Mouse (Mus musculus) ES-Bruce4 (cell line): ENCODE results near the gene Ptov1. TPM values are rescaled to one million over a fixed set of nuclear protein-coding genes. Genes with fewer than 3 reads are reported as not detected.

Experiments used
- H3K27ac ChIP-seq: 2 replicates; pipeline ENCODE4 v1.5.1; 2012; ENCODE audit warnings: low read length, inconsistent platforms; ENCODE audit not compliant: insufficient read depth
- H3K27me3 ChIP-seq: 2 replicates; pipeline ENCODE4 v1.6.1; 2012; ENCODE audit warnings: mild to moderate bottlenecking, low read length, inconsistent platforms; ENCODE audit not compliant: control insufficient read depth, poor library complexity, insufficient read depth, severe bottlenecking
- H3K36me3 ChIP-seq: 2 replicates; pipeline ENCODE4 v1.6.1; 2012; ENCODE audit warnings: inconsistent platforms, mild to moderate bottlenecking, low read length, moderate library complexity; ENCODE audit not compliant: control insufficient read depth, poor library complexity, insufficient read depth, severe bottlenecking
- H3K4me1 ChIP-seq: one replicate; pipeline ENCODE4 v1.8.1; 2011; ENCODE audit warnings: low read length; ENCODE audit not compliant: control insufficient read depth, insufficient read depth
- H3K4me3 ChIP-seq: 2 replicates; pipeline ENCODE4 v1.5.1; 2011; ENCODE audit warnings: low read depth, mild to moderate bottlenecking, low read length
- H3K9ac ChIP-seq: 2 replicates; pipeline ENCODE4 v1.6.1; 2012; ENCODE audit warnings: low read depth, mild to moderate bottlenecking, inconsistent platforms; ENCODE audit not compliant: poor library complexity, severe bottlenecking
- H3K9me3 ChIP-seq: replicated peaks from 2 replicates; pipeline ENCODE4 v1.6.1; 2012; ENCODE audit warnings: mild to moderate bottlenecking, low read length, inconsistent platforms; ENCODE audit not compliant: control insufficient read depth, poor library complexity, insufficient read depth, severe bottlenecking
- CTCF ChIP-seq: IDR thresholded peaks from one replicate; pipeline ENCODE4 v1.8.1; 2011; ENCODE audit warnings: low read depth, low read length
- EP300 ChIP-seq: IDR thresholded peaks from 2 replicates; pipeline ENCODE4 v1.6.1; 2011; ENCODE audit warnings: low read depth, low read length; ENCODE audit not compliant: insufficient read depth
- POLR2A ChIP-seq: IDR thresholded peaks from one replicate; pipeline ENCODE4 v1.8.1; 2011; ENCODE audit warnings: low read length; ENCODE audit not compliant: insufficient read depth
- polyA plus RNA-seq: library from polyadenylated mRNA; stranded (reverse); fragments of >200 nt; gene quantifications from 2 replicates; pipeline ENCODE4 v1.2.4, GENCODE M21; 2011; ENCODE audit warnings: low read depth; ENCODE audit not compliant: missing spikeins, insufficient read depth, insufficient read length

Gene Ptov1
- polyA plus RNA-seq, 1 experiment, result 153 TPM

DNA sequence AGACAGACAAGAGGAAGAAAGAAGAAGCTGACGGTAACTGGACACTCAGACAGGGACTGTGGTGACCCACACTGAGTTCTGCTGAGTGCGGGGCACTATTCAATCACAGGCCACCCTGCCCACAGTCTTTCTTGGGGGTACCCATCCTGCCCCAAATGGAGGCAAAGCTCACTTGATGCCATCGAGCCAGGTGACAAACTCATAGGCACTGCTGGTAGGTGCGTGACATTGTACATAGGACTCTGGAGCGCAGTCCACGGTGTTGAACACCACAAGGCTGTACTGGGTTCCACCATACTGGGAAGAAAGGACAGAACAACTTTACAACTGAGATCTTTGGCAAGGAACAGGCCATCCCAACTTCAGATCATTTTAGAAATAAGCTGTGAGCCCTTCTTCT, 22.0 kb upstream of the Ptov1 start:
- Histone ChIP-seq H3K4me3 (peak overlapping the region; percentile 94), H3K27ac (no peak overlapping the region; the same call in 1 of the 2 replicates), H3K9ac (peak overlapping the region; percentile 82), H3K4me1 (peaks cover 3% of the 10 kb centered on the region), H3K27me3 (no peaks in the 10 kb centered on the region), H3K36me3 (peaks cover 10% of the 10 kb centered on the region), H3K9me3 (no peaks in the 10 kb centered on the region)
- TF ChIP-seq CTCF, result no peak
- no peak for TF ChIP-seq EP300

DNA sequence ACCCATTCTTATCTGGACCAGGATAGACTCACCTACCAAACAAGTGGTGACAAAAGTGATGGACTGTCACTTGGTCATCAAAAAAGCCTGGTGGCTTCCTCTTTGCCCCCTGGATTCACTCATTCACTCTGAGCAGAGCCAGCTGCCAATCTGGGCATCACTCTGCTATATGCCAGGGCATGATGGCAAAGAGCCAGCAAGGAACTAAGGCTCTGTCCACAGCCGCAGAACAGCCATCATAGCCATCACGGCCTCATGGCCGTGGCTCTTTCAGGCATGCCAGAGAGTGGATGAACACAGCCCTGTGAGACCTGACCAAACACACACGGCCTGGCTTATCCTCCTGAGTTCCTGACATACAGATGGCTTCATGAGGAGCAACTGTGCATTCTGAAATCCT, 21.1 kb upstream of the Ptov1 start:
- H3K9ac ChIP-seq, result no peak overlapping the region
- H3K4me3 ChIP-seq, result no peak overlapping the region
- no peaks in the 10 kb centered on the region for H3K9me3 ChIP-seq
- H3K36me3 ChIP-seq, result peaks cover 10% of the 10 kb centered on the region
- TF ChIP-seq CTCF (no peak), POLR2A (no peak)
- H3K27ac ChIP-seq, result no peak overlapping the region
- H3K4me1 ChIP-seq, result peaks cover 3% of the 10 kb centered on the region
- H3K27me3 ChIP-seq, result no peaks in the 10 kb centered on the region

DNA sequence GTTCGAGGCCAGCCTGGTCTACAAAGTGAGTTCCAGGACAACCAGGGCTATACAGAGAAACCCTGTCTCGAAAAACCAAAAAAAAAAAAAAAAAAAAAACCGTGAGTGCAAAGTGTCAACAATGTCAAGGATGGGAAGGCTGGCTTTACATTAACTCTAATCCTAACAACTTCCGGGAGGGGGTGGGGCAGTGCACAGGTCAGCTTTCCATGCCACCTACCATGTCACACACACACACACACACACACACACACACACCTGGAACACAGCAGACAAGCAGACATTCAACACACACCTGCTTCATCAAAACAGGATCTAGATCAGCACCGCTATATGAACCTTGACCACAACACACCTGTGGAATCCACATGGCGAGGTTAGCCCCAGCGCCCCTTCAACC, 20.6 kb upstream of the Ptov1 start:
- Histone ChIP-seq H3K4me3 (no peak overlapping the region), H3K9ac (no peak overlapping the region), H3K9me3 (no peaks in the 10 kb centered on the region), H3K36me3 (peaks cover 10% of the 10 kb centered on the region), H3K4me1 (peaks cover 3% of the 10 kb centered on the region), H3K27me3 (no peaks in the 10 kb centered on the region), H3K27ac (no peak overlapping the region)
- TF ChIP-seq CTCF (no peak), EP300 (no peak), POLR2A (no peak)

- Histone ChIP-seq H3K4me3 (no peak overlapping the region), H3K27me3 (no peaks in the 10 kb centered on the region), H3K9ac (no peak overlapping the region), H3K27ac (no peak overlapping the region), H3K9me3 (no peaks in the 10 kb centered on the region), H3K36me3 (peaks cover 15% of the 10 kb centered on the region), H3K4me1 (peaks cover 3% of the 10 kb centered on the region)
- TF ChIP-seq CTCF, result no peak
- no peak for TF ChIP-seq POLR2A
- no peak for TF ChIP-seq EP300
Measured at GRCm38 (mm10) chr7:44888256-44889105, 18.9 kb upstream of the Ptov1 start.

- no peak for TF ChIP-seq CTCF
- TF ChIP-seq POLR2A, result no peak
- TF ChIP-seq EP300, result no peak
- peaks cover 24% of the 10 kb centered on the region for H3K36me3 ChIP-seq
Measured at GRCm38 (mm10) chr7:44886964-44887363, 17.4 kb upstream of the Ptov1 start.

DNA sequence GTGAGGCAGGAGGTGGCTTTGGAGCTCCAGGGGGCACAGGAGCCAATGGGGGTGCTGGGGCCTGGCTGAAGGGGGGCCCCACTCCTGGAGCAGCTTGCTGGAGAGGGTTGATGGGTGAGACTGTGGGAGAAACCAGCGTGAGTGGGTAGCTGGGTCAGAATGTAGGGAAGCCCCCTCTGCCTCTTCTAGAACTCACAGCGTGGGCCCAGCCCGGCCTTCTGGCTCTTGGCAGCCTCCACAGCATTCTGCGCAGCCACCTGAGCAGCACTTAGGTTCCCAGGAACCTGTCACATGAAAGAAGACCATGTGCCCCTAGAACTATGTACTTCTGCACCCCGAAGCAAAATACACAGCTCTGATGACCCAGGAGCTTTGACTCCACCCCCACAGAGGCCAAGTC, 15.0 kb upstream of the Ptov1 start:
- Histone ChIP-seq H3K4me1 (no peaks in the 10 kb centered on the region), H3K4me3 (no peak overlapping the region), H3K27ac (no peak overlapping the region), H3K9me3 (no peaks in the 10 kb centered on the region), H3K9ac (no peak overlapping the region), H3K36me3 (peaks cover 32% of the 10 kb centered on the region), H3K27me3 (no peaks in the 10 kb centered on the region)
- no peak for TF ChIP-seq CTCF
- TF ChIP-seq POLR2A, result no peak
- TF ChIP-seq EP300, result no peak

More at GRCm38 (mm10) chr7:44886964-44887363, 17.4 kb upstream of the Ptov1 start:
- no peak overlapping the region for H3K4me3 ChIP-seq
- H3K9me3 ChIP-seq, result no peaks in the 10 kb centered on the region
- no peak overlapping the region for H3K27ac ChIP-seq
- H3K4me1 ChIP-seq, result peaks cover 3% of the 10 kb centered on the region
- H3K27me3 ChIP-seq, result no peaks in the 10 kb centered on the region
- H3K9ac ChIP-seq, result no peak overlapping the region
